Mouse (Mus musculus) midbrain, embryonic 10.5 days (tissue): ENCODE results near the gene Zdhhc18. TPM values are rescaled to one million over a fixed set of nuclear protein-coding genes. Genes with fewer than 3 reads are reported as not detected.
"Not testable (repeated sequence)": the region's sequence is repeated elsewhere in the genome, so short reads cannot be mapped to it uniquely, and the experiment has no call there.

Experiments used
- DNase-seq: peaks from one replicate; pipeline ENCODE4 v3.0.0-alpha.2; 2017; ENCODE audit warnings: low spot score
- H3K27ac ChIP-seq: fragments of 300-500 bp; sonication (generic); replicated peaks from 2 replicates; pipeline ENCODE4 v1.5.1; 2016; ENCODE audit warnings: mild to moderate bottlenecking
- H3K27me3 ChIP-seq: fragments of 300-500 bp; sonication (generic); 2 replicates; pipeline ENCODE4 v1.6.1; 2016; ENCODE audit warnings: low read depth, mild to moderate bottlenecking; ENCODE audit not compliant: poor library complexity, severe bottlenecking
- H3K36me3 ChIP-seq: fragments of 300-500 bp; sonication (generic); 2 replicates; pipeline ENCODE4 v1.6.1; 2016; ENCODE audit warnings: mild to moderate bottlenecking, moderate library complexity
- H3K4me1 ChIP-seq: fragments of 300-500 bp; sonication (generic); 2 replicates; pipeline ENCODE4 v1.6.1; 2016
- H3K4me3 ChIP-seq: fragments of 300-500 bp; sonication (generic); 2 replicates; pipeline ENCODE4 v1.5.1; 2016; ENCODE audit warnings: mild to moderate bottlenecking, moderate library complexity
- H3K9me3 ChIP-seq: fragments of 300-500 bp; sonication (generic); replicated peaks from 2 replicates; pipeline ENCODE4 v1.6.1; 2016; ENCODE audit warnings: mild to moderate bottlenecking
- WGBS: fragments of 180-500 bp; shearing (Covaris S2); methylation state at CpG from one replicate; pipeline ENCODE4 v1.1.7; 2016; 5-methylcytosine and 5-hydroxymethylcytosine counted together
- polyA plus RNA-seq: library from polyadenylated mRNA; unstranded; fragments of >200 nt; fragmentation: Nextera tagmentation; extraction: Ambion mirVana; gene quantifications from 2 replicates; pipeline ENCODE4 v1.2.1, GENCODE M21; 2016

Gene Zdhhc18
- polyA plus RNA-seq, 1 experiment from 2014 or later: 3.0 TPM

GRCm38 (mm10) chr4:133659497-133660192 is 9.7 kb upstream of the Zdhhc18 start:
- peaks cover 34% of the 10 kb centered on the region for H3K4me1 ChIP-seq
- H3K36me3 ChIP-seq: peaks cover 22% of the 10 kb centered on the region
- peak overlapping the region; percentile 3; the same call in 1 of the 2 replicates for H3K4me3 ChIP-seq
- H3K9me3 ChIP-seq: no peaks in the 10 kb centered on the region
- peak overlapping the region; percentile 58 for H3K27ac ChIP-seq
- WGBS: 16% methylated on average over 15 of the region's 15 CpGs
- DNase-seq: no peak
- H3K27me3 ChIP-seq: no peaks in the 10 kb centered on the region

GRCm38 (mm10) chr4:133658729-133659128 is 8.8 kb upstream of the Zdhhc18 start:
- no peak overlapping the region for H3K27ac ChIP-seq
- H3K9me3 ChIP-seq: no peaks in the 10 kb centered on the region
- DNase-seq: no peak
- WGBS: 40% methylated on average over 2 of the region's 2 CpGs
- no peak overlapping the region for H3K4me3 ChIP-seq
- H3K4me1 ChIP-seq: peaks cover 34% of the 10 kb centered on the region
- no peaks in the 10 kb centered on the region for H3K27me3 ChIP-seq
- H3K36me3 ChIP-seq: peaks cover 16% of the 10 kb centered on the region

GRCm38 (mm10) chr4:133657829-133658458 is 8.0 kb upstream of the Zdhhc18 start:
- no peaks in the 10 kb centered on the region for H3K27me3 ChIP-seq
- H3K9me3 ChIP-seq: no peaks in the 10 kb centered on the region
- no peak for DNase-seq
- H3K27ac ChIP-seq: no peak overlapping the region
- H3K4me3 ChIP-seq: no peak overlapping the region
- WGBS: 44% methylated on average over 5 of the region's 5 CpGs
- peaks cover 16% of the 10 kb centered on the region for H3K36me3 ChIP-seq
- peaks cover 34% of the 10 kb centered on the region for H3K4me1 ChIP-seq

- H3K4me3 ChIP-seq: no peak overlapping the region
- WGBS: 26% methylated on average over 4 of the region's 4 CpGs
- H3K27me3 ChIP-seq: no peaks in the 10 kb centered on the region
- H3K36me3 ChIP-seq: peaks cover 9% of the 10 kb centered on the region
- H3K4me1 ChIP-seq: peaks cover 36% of the 10 kb centered on the region
- H3K9me3 ChIP-seq: no peaks in the 10 kb centered on the region
- H3K27ac ChIP-seq: no peak overlapping the region
- no peak for DNase-seq
Measured at GRCm38 (mm10) chr4:133656997-133657396, 7.0 kb upstream of the Zdhhc18 start.

GRCm38 (mm10) chr4:133656294-133656693 is 6.3 kb upstream of the Zdhhc18 start:
- H3K36me3 ChIP-seq: peaks cover 7% of the 10 kb centered on the region; the same call in 1 of the 2 replicates
- H3K4me1 ChIP-seq: peaks cover 39% of the 10 kb centered on the region
- no peak overlapping the region for H3K4me3 ChIP-seq
- no peak for DNase-seq
- H3K27me3 ChIP-seq: no peaks in the 10 kb centered on the region
- 49% methylated on average over 4 of the region's 4 CpGs for WGBS
- H3K27ac ChIP-seq: no peak overlapping the region
- H3K9me3 ChIP-seq: no peaks in the 10 kb centered on the region

- WGBS: 96% methylated on average over 5 of the region's 5 CpGs
- not testable (repeated sequence) for DNase-seq, H3K27ac ChIP-seq, H3K9me3 ChIP-seq, H3K4me3 ChIP-seq, H3K27me3 ChIP-seq, H3K36me3 ChIP-seq
- H3K4me1 ChIP-seq: peaks cover 25% of the 10 kb centered on the region
Measured at GRCm38 (mm10) chr4:133654070-133654469, 4.1 kb upstream of the Zdhhc18 start.

- Histone ChIP-seq H3K36me3 (no peaks in the 10 kb centered on the region), H3K4me3 (no peak overlapping the region), H3K9me3 (no peaks in the 10 kb centered on the region), H3K27me3 (no peaks in the 10 kb centered on the region), H3K27ac (no peak overlapping the region), H3K4me1 (peaks cover 16% of the 10 kb centered on the region)
- no peak for DNase-seq
- WGBS: 74% methylated on average over 10 of the region's 10 CpGs
Measured at GRCm38 (mm10) chr4:133652746-133653145, 2.8 kb upstream of the Zdhhc18 start.

- WGBS: 71% methylated on average over 4 of the region's 4 CpGs
- Histone ChIP-seq H3K4me1 (peaks cover 16% of the 10 kb centered on the region), H3K4me3 (no peak overlapping the region), H3K27me3 (no peaks in the 10 kb centered on the region), H3K9me3 (no peaks in the 10 kb centered on the region), H3K36me3 (no peaks in the 10 kb centered on the region), H3K27ac (no peak overlapping the region)
- no peak for DNase-seq
Measured at GRCm38 (mm10) chr4:133651986-133652385, 2.0 kb upstream of the Zdhhc18 start.

- H3K36me3 ChIP-seq: no peaks in the 10 kb centered on the region
- no peak overlapping the region for H3K27ac ChIP-seq
- no peak for DNase-seq
- WGBS: 60% methylated on average over 10 of the region's 10 CpGs
- H3K9me3 ChIP-seq: no peaks in the 10 kb centered on the region
- no peaks in the 10 kb centered on the region for H3K27me3 ChIP-seq
- peaks cover 15% of the 10 kb centered on the region for H3K4me1 ChIP-seq
- no peak overlapping the region for H3K4me3 ChIP-seq
Measured at GRCm38 (mm10) chr4:133651445-133651844, 1.5 kb upstream of the Zdhhc18 start.

GRCm38 (mm10) chr4:133649464-133649863 is 490 bp downstream of the Zdhhc18 start:
- H3K4me3 ChIP-seq, H3K36me3 ChIP-seq, H3K27me3 ChIP-seq, DNase-seq, H3K27ac ChIP-seq, H3K9me3 ChIP-seq: not testable (repeated sequence)
- H3K4me1 ChIP-seq: peaks cover 11% of the 10 kb centered on the region
- WGBS: 91% methylated on average over 5 of the region's 5 CpGs

GRCm38 (mm10) chr4:133645680-133646079 is 4.3 kb downstream of the Zdhhc18 start:
- no peaks in the 10 kb centered on the region for H3K27me3 ChIP-seq
- WGBS: 40% methylated on average over 21 of the region's 21 CpGs
- no peak for DNase-seq

GRCm38 (mm10) chr4:133645195-133645594 is 4.8 kb downstream of the Zdhhc18 start:
- H3K27ac ChIP-seq: no peak overlapping the region
- H3K9me3 ChIP-seq: peaks cover 4% of the 10 kb centered on the region; the same call in 1 of the 2 replicates
- no peak overlapping the region for H3K4me3 ChIP-seq
- H3K36me3 ChIP-seq: no peaks in the 10 kb centered on the region
- H3K27me3 ChIP-seq: no peaks in the 10 kb centered on the region
- DNase-seq: no peak
- H3K4me1 ChIP-seq: peaks cover 3% of the 10 kb centered on the region
- WGBS: 88% methylated on average over 3 of the region's 3 CpGs

More at GRCm38 (mm10) chr4:133645680-133646079, 4.3 kb downstream of the Zdhhc18 start:
- Histone ChIP-seq H3K27ac (no peak overlapping the region), H3K9me3 (peaks cover 4% of the 10 kb centered on the region; the same call in 1 of the 2 replicates), H3K4me3 (no peak overlapping the region), H3K4me1 (peaks cover 3% of the 10 kb centered on the region), H3K36me3 (no peaks in the 10 kb centered on the region)

- WGBS: 83% methylated on average over 5 of the region's 5 CpGs
Measured at GRCm38 (mm10) chr4:133634043-133634410, 15.9 kb downstream of the Zdhhc18 start.

More at GRCm38 (mm10) chr4:133634043-133634410, 15.9 kb downstream of the Zdhhc18 start:
- Histone ChIP-seq H3K36me3 (no peaks in the 10 kb centered on the region), H3K4me1 (peaks cover 27% of the 10 kb centered on the region), H3K4me3 (0 out of 2 replicates have a peak overlapping the region, but pooled peaks have one; percentile 93), H3K9me3 (no peaks in the 10 kb centered on the region), H3K27ac (no peak overlapping the region), H3K27me3 (0 out of 2 replicates have a peak, but pooled peaks cover 3% of the 10 kb centered on the region)
- no peak for DNase-seq
